Mouse (Mus musculus) neutrophil, adult 59 days (primary cell): Measurements from ENCODE around the gene Gm13305. TPM values are rescaled to one million over a fixed set of nuclear protein-coding genes. Genes with fewer than 3 reads are reported as not detected.

Experiments used
- total RNA-seq, 2 experiments: library from RNA; stranded (reverse); gene quantifications; 1 replicate in 1 of 2; 2 replicates in 1 of 2; pipeline ENCODE4 v1.2.4; 2023

Gene Gm13305
- not detected for total RNA-seq

GRCm38 (mm10) chr4:42168503-42168902 lies at the start of gene Gm13305:
Gene Gm13305, minus strand, starts transcription at chr4:42168603.

GRCm38 (mm10) chr4:42153136-42153535 lies 15.3 kb downstream of the Gm13305 start, which contains the start of gene Gm13306:
Gene Gm13306, plus strand, starts transcription at chr4:42153436.

GRCm38 (mm10) chr4:42114517-42114916 lies 53.9 kb downstream of the Gm13305 start, which contains the start of gene Gm13304:
Gene Gm13304, plus strand, starts transcription at chr4:42114817.

Other genes starting within 250 kb of the Gm13305 start
- 1 to 10 TPM in 1 of 2 experiments, under 1 TPM in 1; 0.99 to 1.3 TPM for gene Gm20878, start 227.0 kb downstream of the Gm13305 start, total RNA-seq
- not detected for gene Fam205a4, start 202.5 kb downstream of the Gm13305 start, total RNA-seq
- gene Gm21093, start 133.9 kb downstream of the Gm13305 start, total RNA-seq, result not detected
- not detected for gene Gm3893, start 77.4 kb downstream of the Gm13305 start, total RNA-seq
- gene Gm13304, start 53.8 kb downstream of the Gm13305 start, total RNA-seq, result not detected
- gene Gm13306, start 15.2 kb downstream of the Gm13305 start, total RNA-seq, result 1 to 10 TPM in 1 of 2 experiments, not detected in 1; 1.3 TPM
- not detected for gene Gm10600, start 72.0 kb upstream of the Gm13305 start, total RNA-seq
- not detected for gene Ccl21b, start 87.2 kb upstream of the Gm13305 start, total RNA-seq
- gene Gm21953, start 125.7 kb upstream of the Gm13305 start, total RNA-seq, result not detected
- under 1 TPM; 0.09 to 0.16 TPM for gene Fam205a3, start 149.7 kb upstream of the Gm13305 start, total RNA-seq